Mouse (Mus musculus): ENCODE measurements around the gene Zdhhc22. TPM values are rescaled to one million over a fixed set of nuclear protein-coding genes. Genes with fewer than 3 reads are reported as not detected.

Zdhhc22 gene
- polyA plus RNA-seq, 1 experiment from 2014 or later: 4.3 TPM

- 48% methylated on average over 6 of the region's 6 CpGs for WGBS
- DNase-seq (ENCODE audit: low spot score) (no peak), ATAC-seq (peak; percentile 55)
- Histone ChIP-seq H3K9ac (ENCODE audit: low read length) (no peak overlapping the region), H3K27me3 (replicated peaks; ENCODE audit: control insufficient read depth, insufficient read depth, low read length) (no peaks in the 10 kb centered on the region), H3K27ac (ENCODE audit: low read depth, low read length) (no peak overlapping the region), H3K4me2 (ENCODE audit: low read length) (no peak overlapping the region), H3K4me3 (ENCODE audit: low read depth, low read length) (no peak overlapping the region), H3K9me3 (replicated peaks; ENCODE audit: control insufficient read depth, low read length) (no peaks in the 10 kb centered on the region), H3K4me1 (ENCODE audit: control insufficient read depth, insufficient read depth, low read length) (no peaks in the 10 kb centered on the region; the same call in 1 of the 2 replicates), H3K36me3 (ENCODE audit: control insufficient read depth, insufficient read depth, low read length) (no peaks in the 10 kb centered on the region)
These were observed 10.6 kb upstream of the Zdhhc22 start for GRCm38 (mm10) chr12:87000840-87001176.

DNA sequence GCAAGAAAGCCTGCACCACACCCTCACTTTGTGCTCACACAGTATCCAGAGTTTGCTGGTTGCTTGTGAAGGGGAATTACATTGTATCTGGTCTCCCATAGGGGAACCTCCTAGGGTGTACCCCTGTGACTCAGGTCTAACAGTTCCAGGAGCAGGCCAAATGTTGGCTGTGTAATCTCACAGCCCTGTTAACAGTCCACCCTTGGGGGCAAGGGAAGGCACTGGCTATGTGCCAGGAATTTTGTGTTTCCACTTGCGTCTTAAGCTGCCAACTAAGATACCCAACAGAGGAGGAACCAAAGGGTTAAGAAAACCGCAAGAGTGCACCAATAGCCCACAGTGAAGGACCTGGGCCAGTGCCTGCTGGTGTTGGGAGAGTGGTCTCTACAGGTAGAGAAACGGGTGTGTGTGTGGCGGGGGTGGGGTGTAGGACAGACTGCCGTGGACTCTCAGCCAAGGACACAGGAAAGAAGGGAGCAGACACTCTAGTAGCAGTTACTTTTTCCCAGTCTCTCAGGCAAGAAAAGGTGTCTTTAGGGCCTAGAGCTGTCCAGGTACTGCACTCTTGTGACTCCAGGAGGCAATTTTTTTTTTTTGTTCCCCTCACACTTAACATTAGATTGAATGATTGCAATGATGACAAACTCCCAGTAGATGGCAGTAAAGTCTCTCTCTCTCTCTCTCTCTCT lies 10.1 kb upstream of the Zdhhc22 start:
- 41% methylated on average over 5 of the region's 5 CpGs for WGBS
- H3K27me3 ChIP-seq (replicated peaks; ENCODE audit: control insufficient read depth, insufficient read depth, low read length): no peaks in the 10 kb centered on the region
- no peak overlapping the region for H3K4me2 ChIP-seq (ENCODE audit: low read length)
- no peaks in the 10 kb centered on the region; the same call in 1 of the 2 replicates for H3K4me1 ChIP-seq (ENCODE audit: control insufficient read depth, insufficient read depth, low read length)
- no peaks in the 10 kb centered on the region for H3K9me3 ChIP-seq (replicated peaks; ENCODE audit: control insufficient read depth, low read length)
- ATAC-seq (peak; percentile 33), DNase-seq (ENCODE audit: low spot score) (peak; percentile 85)
- H3K4me3 ChIP-seq (ENCODE audit: low read depth, low read length): no peak overlapping the region
- H3K9ac ChIP-seq (ENCODE audit: low read length): no peak overlapping the region
- no peak overlapping the region for H3K27ac ChIP-seq (ENCODE audit: low read depth, low read length)
- H3K36me3 ChIP-seq (ENCODE audit: control insufficient read depth, insufficient read depth, low read length): no peaks in the 10 kb centered on the region

GRCm38 (mm10) chr12:86999283-86999820 lies 9.1 kb upstream of the Zdhhc22 start:
- WGBS: 76% methylated on average over 10 of the region's 10 CpGs
- no peak for ATAC-seq
- H3K4me3 ChIP-seq (ENCODE audit: low read depth, low read length): no peak overlapping the region
- no peak for DNase-seq (ENCODE audit: low spot score)
- no peak overlapping the region for H3K4me2 ChIP-seq (ENCODE audit: low read length)
- H3K27ac ChIP-seq (ENCODE audit: low read depth, low read length): no peak overlapping the region
- no peaks in the 10 kb centered on the region for H3K9me3 ChIP-seq (replicated peaks; ENCODE audit: control insufficient read depth, low read length)
- H3K4me1 ChIP-seq (ENCODE audit: control insufficient read depth, insufficient read depth, low read length): no peaks in the 10 kb centered on the region; the same call in 1 of the 2 replicates
- no peaks in the 10 kb centered on the region for H3K36me3 ChIP-seq (ENCODE audit: control insufficient read depth, insufficient read depth, low read length)
- H3K9ac ChIP-seq (ENCODE audit: low read length): no peak overlapping the region
- H3K27me3 ChIP-seq (replicated peaks; ENCODE audit: control insufficient read depth, insufficient read depth, low read length): no peaks in the 10 kb centered on the region

- H3K4me3 ChIP-seq (ENCODE audit: low read depth, low read length): no peak overlapping the region
- H3K4me2 ChIP-seq (ENCODE audit: low read length): no peak overlapping the region
- no peaks in the 10 kb centered on the region for H3K9me3 ChIP-seq (replicated peaks; ENCODE audit: control insufficient read depth, low read length)
- no peaks in the 10 kb centered on the region; the same call in 1 of the 2 replicates for H3K4me1 ChIP-seq (ENCODE audit: control insufficient read depth, insufficient read depth, low read length)
- H3K27ac ChIP-seq (ENCODE audit: low read depth, low read length): no peak overlapping the region
- H3K9ac ChIP-seq (ENCODE audit: low read length): no peak overlapping the region
- H3K36me3 ChIP-seq (ENCODE audit: control insufficient read depth, insufficient read depth, low read length): no peaks in the 10 kb centered on the region
- DNase-seq (ENCODE audit: low spot score): no peak
- no peak for ATAC-seq
- WGBS: 90% methylated on average over 4 of the region's 4 CpGs
- no peaks in the 10 kb centered on the region for H3K27me3 ChIP-seq (replicated peaks; ENCODE audit: control insufficient read depth, insufficient read depth, low read length)
These were observed 8.5 kb upstream of the Zdhhc22 start for GRCm38 (mm10) chr12:86998699-86999098.

DNA sequence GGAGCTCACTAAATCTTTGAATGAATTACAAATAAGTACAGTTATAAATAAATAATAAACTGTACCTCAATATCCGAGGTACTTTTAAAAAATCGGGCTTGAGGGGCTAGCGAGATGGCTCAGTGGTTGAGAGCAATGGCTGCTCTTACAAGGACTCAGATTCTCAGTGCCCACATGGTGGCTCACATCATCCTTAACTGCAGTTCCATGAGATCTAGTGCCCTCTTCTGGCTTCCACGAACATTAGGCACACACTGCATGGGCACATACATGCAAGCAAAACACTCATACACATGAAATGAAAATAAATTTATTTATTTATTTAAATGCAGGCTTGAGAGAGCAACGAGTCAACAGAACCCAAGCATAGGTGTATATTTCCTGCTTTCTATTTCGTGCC lies 5.7 kb upstream of the Zdhhc22 start:
- no peak overlapping the region for H3K27ac ChIP-seq (ENCODE audit: low read depth, low read length)
- H3K9me3 ChIP-seq (replicated peaks; ENCODE audit: control insufficient read depth, low read length): no peaks in the 10 kb centered on the region
- DNase-seq (ENCODE audit: low spot score) (no peak), ATAC-seq (no peak)
- 0 out of 2 replicates have a peak, but pooled peaks cover 3% of the 10 kb centered on the region for H3K27me3 ChIP-seq (replicated peaks; ENCODE audit: control insufficient read depth, insufficient read depth, low read length)
- 79% methylated on average over 6 of the region's 6 CpGs for WGBS
- no peak overlapping the region for H3K9ac ChIP-seq (ENCODE audit: low read length)
- no peak overlapping the region for H3K4me2 ChIP-seq (ENCODE audit: low read length)
- no peaks in the 10 kb centered on the region; the same call in 1 of the 2 replicates for H3K4me1 ChIP-seq (ENCODE audit: control insufficient read depth, insufficient read depth, low read length)
- no peaks in the 10 kb centered on the region for H3K36me3 ChIP-seq (ENCODE audit: control insufficient read depth, insufficient read depth, low read length)
- H3K4me3 ChIP-seq (ENCODE audit: low read depth, low read length): no peak overlapping the region

GRCm38 (mm10) chr12:86994776-86995175 lies 4.5 kb upstream of the Zdhhc22 start:
- H3K9me3 ChIP-seq (replicated peaks; ENCODE audit: control insufficient read depth, low read length): no peaks in the 10 kb centered on the region
- DNase-seq (ENCODE audit: low spot score) (no peak), ATAC-seq (no peak)
- 0 out of 2 replicates have a peak, but pooled peaks cover 4% of the 10 kb centered on the region for H3K27me3 ChIP-seq (replicated peaks; ENCODE audit: control insufficient read depth, insufficient read depth, low read length)
- peaks cover 6% of the 10 kb centered on the region for H3K4me1 ChIP-seq (ENCODE audit: control insufficient read depth, insufficient read depth, low read length)
- H3K9ac ChIP-seq (ENCODE audit: low read length): no peak overlapping the region
- H3K27ac ChIP-seq (ENCODE audit: low read depth, low read length): no peak overlapping the region
- H3K4me2 ChIP-seq (ENCODE audit: low read length): no peak overlapping the region
- no peaks in the 10 kb centered on the region for H3K36me3 ChIP-seq (ENCODE audit: control insufficient read depth, insufficient read depth, low read length)
- WGBS: 52% methylated on average over 3 of the region's 3 CpGs
- H3K4me3 ChIP-seq (ENCODE audit: low read depth, low read length): no peak overlapping the region

DNA sequence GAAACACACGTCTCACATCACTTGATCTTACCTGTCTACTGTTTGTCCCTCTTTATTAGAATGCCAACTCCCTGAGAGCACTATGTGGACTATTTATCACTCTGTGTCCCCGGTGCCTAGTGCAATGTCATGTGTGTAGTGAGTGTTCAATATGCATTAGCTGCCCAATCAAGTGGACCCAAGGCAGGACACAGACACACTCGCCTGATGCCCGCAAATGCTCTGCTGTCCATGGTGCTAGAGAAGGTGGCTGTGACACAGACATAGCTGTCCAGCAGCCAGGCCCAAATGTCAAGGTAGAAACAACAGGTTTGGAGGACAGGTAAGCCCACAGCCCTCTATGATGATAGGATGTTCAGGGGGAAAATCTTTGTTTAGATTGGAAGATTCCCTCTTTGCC lies 3.9 kb upstream of the Zdhhc22 start:
- Histone ChIP-seq H3K36me3 (ENCODE audit: control insufficient read depth, insufficient read depth, low read length) (no peaks in the 10 kb centered on the region), H3K27me3 (replicated peaks; ENCODE audit: control insufficient read depth, insufficient read depth, low read length) (peaks cover 4% of the 10 kb centered on the region; the same call in 1 of the 2 replicates), H3K4me3 (ENCODE audit: low read depth, low read length) (no peak overlapping the region), H3K9ac (ENCODE audit: low read length) (no peak overlapping the region), H3K4me2 (ENCODE audit: low read length) (no peak overlapping the region), H3K4me1 (ENCODE audit: control insufficient read depth, insufficient read depth, low read length) (peaks cover 8% of the 10 kb centered on the region), H3K27ac (ENCODE audit: low read depth, low read length) (no peak overlapping the region), H3K9me3 (replicated peaks; ENCODE audit: control insufficient read depth, low read length) (no peaks in the 10 kb centered on the region)
- ATAC-seq: no peak
- 39% methylated on average over 4 of the region's 4 CpGs for WGBS
- DNase-seq (ENCODE audit: low spot score): no peak

- WGBS: 95% methylated on average over 1 of the region's 2 CpGs
- ATAC-seq: no peak
- H3K27ac ChIP-seq (ENCODE audit: low read depth, low read length): no peak overlapping the region
These were observed 503 bp upstream of the Zdhhc22 start for GRCm38 (mm10) chr12:86990755-86991110.

GRCm38 (mm10) chr12:86989378-86989777 lies 852 bp downstream of the Zdhhc22 start:
- peaks cover 13% of the 10 kb centered on the region for H3K4me1 ChIP-seq (ENCODE audit: control insufficient read depth, insufficient read depth, low read length)
- no peak for DNase-seq (ENCODE audit: low spot score)
- 2% methylated on average over 15 of the region's 15 CpGs for WGBS
- no peak overlapping the region; the same call in 1 of the 2 replicates for H3K9ac ChIP-seq (ENCODE audit: low read length)
- peaks cover 23% of the 10 kb centered on the region for H3K27me3 ChIP-seq (replicated peaks; ENCODE audit: control insufficient read depth, insufficient read depth, low read length)
- no peak overlapping the region for H3K27ac ChIP-seq (ENCODE audit: low read depth, low read length)
- no peaks in the 10 kb centered on the region for H3K36me3 ChIP-seq (ENCODE audit: control insufficient read depth, insufficient read depth, low read length)
- H3K4me3 ChIP-seq (ENCODE audit: low read depth, low read length): peak overlapping the region; percentile 53
- H3K4me2 ChIP-seq (ENCODE audit: low read length): peak overlapping the region; percentile 92
- H3K9me3 ChIP-seq (replicated peaks; ENCODE audit: control insufficient read depth, low read length): no peaks in the 10 kb centered on the region
- peak; percentile 24 for ATAC-seq

More at GRCm38 (mm10) chr12:86990755-86991110, 503 bp upstream of the Zdhhc22 start:
- peak overlapping the region; percentile 53 for H3K4me3 ChIP-seq (ENCODE audit: low read depth, low read length)
- peak overlapping the region; percentile 67 for H3K9ac ChIP-seq (ENCODE audit: low read length)
- DNase-seq (ENCODE audit: low spot score): no peak
- peak overlapping the region; percentile 92 for H3K4me2 ChIP-seq (ENCODE audit: low read length)
- H3K4me1 ChIP-seq (ENCODE audit: control insufficient read depth, insufficient read depth, low read length): peaks cover 13% of the 10 kb centered on the region
- no peaks in the 10 kb centered on the region for H3K36me3 ChIP-seq (ENCODE audit: control insufficient read depth, insufficient read depth, low read length)
- H3K9me3 ChIP-seq (replicated peaks; ENCODE audit: control insufficient read depth, low read length): no peaks in the 10 kb centered on the region
- peaks cover 19% of the 10 kb centered on the region for H3K27me3 ChIP-seq (replicated peaks; ENCODE audit: control insufficient read depth, insufficient read depth, low read length)
